16 mouse cellular contexts compared by ENCODE assay signal in genomic region chr13:44650052-44650451, GRCm38 (mm10).
A peak's percentile ranks its signal among the peaks of the same experiment; 100 is the strongest.
DNase-seq lines count a peak whose midpoint lies in the region; ATAC-seq and TF ChIP-seq lines count a peak whose summit lies in the region.
"Had no signal": no experiment of that assay in that cellular context is flagged by ENCODE, and none has a peak within 500 bp of the region (broad histone marks: within the 10 kb centered on the region; RNA-seq: fewer than 3 reads in every experiment).

No protein-coding gene starts in this region.

- no peak for TF ChIP-seq CTCF in lung, embryonic 14.5 days (IDR thresholded peaks at IDR 0.05; ENCODE audit: low read depth)

- no peaks in the 10 kb centered on the region for H3K9me3 ChIP-seq in lung, embryonic 14.5 days (ENCODE audit: low read depth, low read length)
- H3K9me3 ChIP-seq in embryonic facial prominence, embryonic 10.5 days: no peaks in the 10 kb centered on the region
- no peaks in the 10 kb centered on the region for H3K9me3 ChIP-seq in forebrain, embryonic 13.5 days (replicated peaks)
- no peaks in the 10 kb centered on the region for H3K9me3 ChIP-seq in neural tube, embryonic 14.5 days (ENCODE audit: control insufficient read depth, low read length)

- H3K4me3 ChIP-seq in lung, embryonic 14.5 days (ENCODE audit: low read depth, low read length): no peak overlapping the region
- H3K4me3 ChIP-seq in embryonic facial prominence, embryonic 10.5 days: no peak overlapping the region
- no peak overlapping the region for H3K4me3 ChIP-seq in forebrain, embryonic 13.5 days
- no peak overlapping the region for H3K4me3 ChIP-seq in neural tube, embryonic 14.5 days (ENCODE audit: low read depth, low read length)
- H3K4me3 ChIP-seq: left cerebral cortex, adult 2 months; myocyte had no signal

- no peak overlapping the region for H3K27ac ChIP-seq in lung, embryonic 14.5 days (ENCODE audit: low read depth)
- H3K27ac ChIP-seq in embryonic facial prominence, embryonic 10.5 days (replicated peaks): no peak overlapping the region
- H3K27ac ChIP-seq in forebrain, embryonic 13.5 days: no peak overlapping the region
- H3K27ac ChIP-seq in neural tube, embryonic 14.5 days (ENCODE audit: low read depth, low read length): no peak overlapping the region
- H3K27ac ChIP-seq: left cerebral cortex, adult 2 months had no signal

- H3K27me3 ChIP-seq in lung, embryonic 14.5 days (ENCODE audit: insufficient read depth, low read length): no peaks in the 10 kb centered on the region
- peaks cover 42% of the 10 kb centered on the region for H3K27me3 ChIP-seq in embryonic facial prominence, embryonic 10.5 days (replicated peaks; ENCODE audit: low read depth, poor library complexity, severe bottlenecking)
- H3K27me3 ChIP-seq in forebrain, embryonic 13.5 days: peaks cover 6% of the 10 kb centered on the region; the same call in 1 of the 2 replicates
- no peaks in the 10 kb centered on the region for H3K27me3 ChIP-seq in neural tube, embryonic 14.5 days (ENCODE audit: control insufficient read depth, insufficient read depth, low read length)
- H3K27me3 ChIP-seq: Patski had no signal

- no peak for ATAC-seq in lung, embryonic 14.5 days (ENCODE audit: insufficient read depth)
- no peak for ATAC-seq in forebrain, embryonic 13.5 days
- ATAC-seq in neural tube, embryonic 14.5 days (ENCODE audit: low read depth): peak; percentile 70; the same call in 1 of the 2 replicates
- ATAC-seq in monocyte, adult 5-6 weeks (replicated peaks; ENCODE audit: insufficient number of reproducible peaks, low FRiP score, low TSS enrichment, poor library complexity, severe bottlenecking): no peak
- ATAC-seq: Patski had no signal

- H3K4me1 ChIP-seq in lung, embryonic 14.5 days (ENCODE audit: insufficient read depth): no peaks in the 10 kb centered on the region
- H3K4me1 ChIP-seq in embryonic facial prominence, embryonic 10.5 days: peaks cover 25% of the 10 kb centered on the region
- H3K4me1 ChIP-seq in forebrain, embryonic 13.5 days: peaks cover 18% of the 10 kb centered on the region
- H3K4me1 ChIP-seq in neural tube, embryonic 14.5 days (ENCODE audit: control insufficient read depth, insufficient read depth, low read length): peaks cover 10% of the 10 kb centered on the region; the same call in 1 of the 2 replicates

- H3K4me2 ChIP-seq in lung, embryonic 14.5 days: peak overlapping the region; percentile 25; the same call in 1 of the 2 replicates
- peak overlapping the region; percentile 37 for H3K4me2 ChIP-seq in forebrain, embryonic 13.5 days
- H3K4me2 ChIP-seq in neural tube, embryonic 14.5 days (ENCODE audit: low read depth, low read length): peak overlapping the region; percentile 22; the same call in 1 of the 2 replicates
- H3K4me2 ChIP-seq: liver, embryonic 11.5 days had no signal

- 22% methylated on average over 13 of the region's 13 CpGs for WGBS in lung, embryonic 14.5 days
- 29% methylated on average over 13 of the region's 13 CpGs for whole genome bisulfite sequencing in embryonic facial prominence, embryonic 10.5 days
- 14% methylated on average over 13 of the region's 13 CpGs for WGBS in forebrain, embryonic 13.5 days
- WGBS in neural tube, embryonic 14.5 days: 12% methylated on average over 13 of the region's 13 CpGs

- DNase-seq in lung, embryonic 14.5 days: peak; percentile 37
- no peak for DNase-seq in lung, adult 18-20 months
- peak; percentile 31 for DNase-seq in embryonic facial prominence, embryonic 10.5 days (ENCODE audit: low spot score)
- DNase-seq in yolk sac, embryonic 10.5 days (ENCODE audit: low spot score): no peak
- DNase-seq: adrenal gland, adult 2 months; heart, adult 18-20 months; heart, postnatal 4 days; lung, postnatal 4 days; right cerebral cortex, adult 18-20 months had no signal

- H3K9ac ChIP-seq in lung, embryonic 14.5 days: 0 out of 2 replicates have a peak overlapping the region, but pooled peaks have one; percentile 16
- H3K9ac ChIP-seq in forebrain, embryonic 13.5 days: no peak overlapping the region
- no peak overlapping the region for H3K9ac ChIP-seq in neural tube, embryonic 14.5 days (replicated peaks; ENCODE audit: low read depth, low read length)

- H3K36me3 ChIP-seq in lung, embryonic 14.5 days (ENCODE audit: insufficient read depth): no peaks in the 10 kb centered on the region
- H3K36me3 ChIP-seq in embryonic facial prominence, embryonic 10.5 days (replicated peaks): no peaks in the 10 kb centered on the region
- H3K36me3 ChIP-seq in forebrain, embryonic 13.5 days (ENCODE audit: poor library complexity, severe bottlenecking): no peaks in the 10 kb centered on the region
- H3K36me3 ChIP-seq in neural tube, embryonic 14.5 days (ENCODE audit: control insufficient read depth, insufficient read depth, low read length): no peaks in the 10 kb centered on the region

Comparison
In these comparisons a context has a peak if more than half of its experiments do, and no peak if none do; other contexts are left out.
1. DNase-seq: peak in lung, embryonic 14.5 days (single experiment) and embryonic facial prominence, embryonic 10.5 days (single experiment); none in lung, adult 18-20 months (0 of 2) and yolk sac, embryonic 10.5 days (single experiment).
2. Peak in every context shown above with its lines, with median percentiles within 50 percentile points of each other: H3K4me2 ChIP-seq.